Mouse (Mus musculus): Measurements from ENCODE around the gene Olfr1089. TPM values are rescaled to one million over a fixed set of nuclear protein-coding genes. Genes with fewer than 3 reads are reported as not detected.

Olfr1089 gene
- not detected for total RNA-seq (2023)

DNA sequence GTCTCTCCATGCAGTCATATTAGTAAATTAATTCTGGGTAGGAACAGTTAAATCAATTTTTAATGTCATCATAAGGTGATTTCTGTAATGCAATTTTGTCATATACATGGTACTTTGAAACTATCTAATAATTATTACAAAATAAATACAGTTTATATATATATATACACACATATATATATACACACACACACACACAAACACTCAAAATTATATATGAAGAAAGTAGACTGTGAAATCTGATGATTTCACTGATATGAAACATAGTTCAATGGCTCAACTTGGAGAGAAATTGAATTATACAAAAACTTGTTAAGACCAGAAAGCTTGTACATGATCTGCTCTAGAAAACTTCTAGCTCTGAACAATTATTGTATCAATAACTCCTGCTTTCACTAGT, at the start of gene Olfr1089:
Gene Olfr1089, minus strand, starts transcription at position 101 of the 400 bp plus-strand sequence.

DNA sequence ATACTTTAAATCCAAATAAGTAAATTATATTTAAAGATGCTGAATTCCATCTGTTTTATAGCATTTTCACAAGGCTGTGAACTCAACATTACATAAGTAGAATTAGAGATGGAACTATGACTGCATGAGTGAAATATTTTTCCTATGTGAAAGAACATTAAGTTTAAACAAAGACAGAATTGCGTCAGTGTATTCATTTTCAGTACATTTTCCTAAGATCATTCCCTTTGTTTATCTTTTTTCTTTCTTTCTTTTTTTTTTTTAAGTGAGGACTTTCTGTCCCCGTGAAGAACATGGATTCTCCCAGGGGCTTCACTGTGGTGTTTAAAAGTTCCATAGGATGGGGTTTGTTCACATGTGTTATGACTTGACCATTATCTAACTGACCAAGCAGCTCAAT, 48.7 kb upstream of the Olfr1089 start, which contains the start of gene Olfr1093:
Gene Olfr1093, plus strand, starts transcription at position 301 of the 400 bp plus-strand sequence.

DNA sequence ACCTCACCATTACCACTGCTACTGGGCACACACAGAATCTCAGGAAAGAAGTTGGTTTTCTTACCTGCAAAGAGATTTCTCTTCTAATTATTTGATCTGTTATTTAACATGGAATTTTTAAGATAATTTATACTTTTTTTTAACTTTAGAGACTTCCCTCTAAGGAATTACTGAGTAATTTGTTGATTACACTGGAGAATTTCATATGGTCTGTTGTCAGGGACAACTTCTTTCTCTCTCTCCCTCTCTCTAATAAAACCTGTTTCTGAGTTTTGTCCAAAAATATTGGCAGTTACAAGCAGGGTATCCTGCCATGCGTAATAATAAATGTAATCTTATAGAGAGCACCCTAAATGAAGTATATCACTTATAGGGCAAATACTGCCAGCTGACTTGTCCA, 25.4 kb upstream of the Olfr1089 start, which contains the start of gene Olfr1090:
Gene Olfr1090, minus strand, starts transcription at position 101 of the 400 bp plus-strand sequence.

DNA sequence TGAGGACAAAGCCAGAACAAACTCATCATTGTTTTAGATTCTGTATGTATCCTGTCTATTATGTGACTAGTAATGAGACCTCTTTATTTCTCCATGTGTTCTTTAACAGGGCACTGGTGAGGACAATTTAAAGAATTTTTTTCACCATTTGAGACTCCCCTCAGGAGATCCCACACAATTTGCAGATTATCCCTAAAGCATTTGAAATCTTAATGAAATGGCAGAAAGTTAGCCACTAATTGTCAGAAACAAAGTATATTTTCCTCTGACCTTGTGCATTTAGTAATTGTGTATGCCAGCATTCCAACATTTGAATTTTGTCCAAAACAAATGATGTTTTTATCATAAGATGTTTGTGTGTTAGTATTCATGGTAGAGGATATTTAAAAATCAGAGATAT, 35.2 kb downstream of the Olfr1089 start, which contains the start of gene Olfr1087:
Gene Olfr1087, minus strand, starts transcription at position 101 of the 400 bp plus-strand sequence.

Other genes with a start within 250 kb of the Olfr1089 start
- gene Olfr228, start 246.3 kb downstream of the Olfr1089 start, total RNA-seq (2023), result not detected
- gene Olfr1076, start 225.2 kb downstream of the Olfr1089 start, total RNA-seq (2023), result not detected
- not detected for gene Olfr1079, start 191.2 kb downstream of the Olfr1089 start, total RNA-seq (2023)
- not detected for gene Olfr1080, start 175.5 kb downstream of the Olfr1089 start, total RNA-seq (2023)
- gene Olfr1082, start 134.7 kb downstream of the Olfr1089 start, total RNA-seq (2023), result not detected
- not detected for gene Olfr1084, start 94.0 kb downstream of the Olfr1089 start, total RNA-seq (2023)
- gene Olfr1085, start 71.7 kb downstream of the Olfr1089 start, total RNA-seq (2023), result not detected
- gene Olfr1086, start 53.6 kb downstream of the Olfr1089 start, total RNA-seq (2023), result not detected
- gene Olfr1087, start 35.3 kb downstream of the Olfr1089 start, total RNA-seq (2023), result not detected
- gene Olfr1090, start 25.3 kb upstream of the Olfr1089 start, total RNA-seq (2023), result not detected
- gene Olfr1093, start 48.8 kb upstream of the Olfr1089 start, total RNA-seq (2023), result not detected
- gene Olfr141, start 76.3 kb upstream of the Olfr1089 start, total RNA-seq (2023), result not detected
- gene Olfr1094, start 91.0 kb upstream of the Olfr1089 start, total RNA-seq (2023), result not detected
- not detected for gene Olfr1095, start 118.0 kb upstream of the Olfr1089 start, total RNA-seq (2023)
- gene Gm13723, start 141.1 kb upstream of the Olfr1089 start, total RNA-seq (2023), result not detected
- not detected for gene Olfr1097, start 158.5 kb upstream of the Olfr1089 start, total RNA-seq (2023)
- gene Olfr1098, start 190.8 kb upstream of the Olfr1089 start, total RNA-seq (2023), result not detected
- gene Olfr1099, start 227.0 kb upstream of the Olfr1089 start, total RNA-seq (2023), result not detected
- gene Olfr1100, start 246.3 kb upstream of the Olfr1089 start, total RNA-seq (2023), result not detected

All from CD4-positive naive resting alpha-beta T cell, adult 76 days (primary cell).